Mouse (Mus musculus) small intestine, adult 2 months (tissue): ENCODE measurements around the gene Camta1. TPM values are rescaled to one million over a fixed set of nuclear protein-coding genes. Genes with fewer than 3 reads are reported as not detected.

Source experiments
- H3K27ac ChIP-seq: fragments of 200-500 bp; 2 replicates; pipeline ENCODE4 v1.5.1; 2012; ENCODE audit warnings: low read depth, low read length, control low read depth, inconsistent platforms; ENCODE audit not compliant: insufficient read depth
- H3K27me3 ChIP-seq: fragments of 200-500 bp; 2 replicates; pipeline ENCODE4 v1.6.1; 2012; ENCODE audit warnings: mild to moderate bottlenecking, moderate library complexity, low read length, inconsistent platforms; ENCODE audit not compliant: control insufficient read depth, insufficient read depth
- H3K36me3 ChIP-seq: fragments of 200-500 bp; 2 replicates; pipeline ENCODE4 v1.6.1; 2012; ENCODE audit warnings: mild to moderate bottlenecking, low read length, control low read depth, inconsistent platforms; ENCODE audit not compliant: control insufficient read depth, insufficient read depth
- H3K4me1 ChIP-seq: fragments of 200-500 bp; 2 replicates; pipeline ENCODE4 v1.6.1; 2012; ENCODE audit warnings: low read length, inconsistent platforms, mixed read lengths; ENCODE audit not compliant: control insufficient read depth, insufficient read depth, insufficient read length
- H3K4me3 ChIP-seq: fragments of 200-500 bp; 2 replicates; pipeline ENCODE4 v1.5.1; 2012; ENCODE audit warnings: low read depth, mild to moderate bottlenecking, control low read depth, inconsistent platforms, low read length, moderate library complexity
- CTCF ChIP-seq: fragments of 200-500 bp; IDR thresholded peaks from 2 replicates; pipeline ENCODE4 v1.5.1; 2012; ENCODE audit warnings: low read depth, mild to moderate bottlenecking, control low read depth, inconsistent platforms, low read length, moderate library complexity, mixed read lengths; ENCODE audit not compliant: insufficient replicate concordance, insufficient read length; ENCODE audit errors: extremely low read depth
- POLR2A ChIP-seq: fragments of 200-500 bp; IDR thresholded peaks from 2 replicates; pipeline ENCODE4 v1.6.1; 2012; ENCODE audit warnings: low read depth, mild to moderate bottlenecking, control low read depth, inconsistent platforms, low read length, moderate library complexity
- WGBS: fragments of 180-500 bp; shearing (Covaris S2); methylation state at CpG from one replicate; pipeline ENCODE4 v1.1.7; 2018; 5-methylcytosine and 5-hydroxymethylcytosine counted together
- polyA plus RNA-seq: library from polyadenylated mRNA; depleted of rRNA; stranded (reverse); fragments of >200 nt; gene quantifications from 2 replicates; pipeline ENCODE4 v1.2.3, GENCODE M21; 2012

Gene Camta1
- polyA plus RNA-seq, 1 experiment = 2.2 TPM

- 48% methylated on average over 4 of the region's 4 CpGs for WGBS
- no peaks in the 10 kb centered on the region for H3K36me3 ChIP-seq
- 0 out of 2 replicates have a peak, but pooled peaks cover 2% of the 10 kb centered on the region for H3K27me3 ChIP-seq
- no peaks in the 10 kb centered on the region for H3K4me1 ChIP-seq
- H3K4me3 ChIP-seq = no peak overlapping the region
- no peak for TF ChIP-seq CTCF
- TF ChIP-seq POLR2A = no peak
- H3K27ac ChIP-seq = no peak overlapping the region
These were observed 792.9 kb downstream of the Camta1 start for GRCm38 (mm10) chr4:151068751-151069150.

GRCm38 (mm10) chr4:151059566-151059965 is 802.1 kb downstream of the Camta1 start:
- no peak for TF ChIP-seq POLR2A
- TF ChIP-seq CTCF = no peak
- WGBS = 97% methylated on average over 4 of the region's 4 CpGs
- Histone ChIP-seq H3K27ac (no peak overlapping the region), H3K36me3 (peaks cover 7% of the 10 kb centered on the region), H3K4me3 (no peak overlapping the region), H3K27me3 (no peaks in the 10 kb centered on the region), H3K4me1 (peaks cover 2% of the 10 kb centered on the region; the same call in 1 of the 2 replicates)

- Histone ChIP-seq H3K27ac (no peak overlapping the region), H3K36me3 (peaks cover 8% of the 10 kb centered on the region), H3K4me1 (peaks cover 2% of the 10 kb centered on the region; the same call in 1 of the 2 replicates), H3K27me3 (no peaks in the 10 kb centered on the region), H3K4me3 (no peak overlapping the region)
- TF ChIP-seq POLR2A = no peak
- no peak for TF ChIP-seq CTCF
- 75% methylated on average over 4 of the region's 4 CpGs for WGBS
These were observed 803.0 kb downstream of the Camta1 start for GRCm38 (mm10) chr4:151058634-151059033.

- Histone ChIP-seq H3K4me1 (peaks cover 2% of the 10 kb centered on the region; the same call in 1 of the 2 replicates), H3K36me3 (peaks cover 10% of the 10 kb centered on the region), H3K27ac (peak within 1 kb of the TSS; percentile 99), H3K27me3 (no peaks in the 10 kb centered on the region), H3K4me3 (peak within 1 kb of the TSS; percentile 75)
- WGBS = under 1% methylated on average over 114 of the region's 114 CpGs
- TF ChIP-seq CTCF = no peak
- peak; percentile 48; the same call in 1 of the 2 replicates for TF ChIP-seq POLR2A
These were observed 804.0 kb downstream of the Camta1 start, which contains the start of gene Vamp3 for GRCm38 (mm10) chr4:151057347-151058321. Vamp3 (minus strand) TSS chr4:151057963.

- WGBS = 53% methylated on average over 1 of the region's 1 CpGs
- no peak for TF ChIP-seq POLR2A
- TF ChIP-seq CTCF = no peak
- H3K36me3 ChIP-seq = peaks cover 41% of the 10 kb centered on the region
- H3K27ac ChIP-seq = no peak overlapping the region
- no peaks in the 10 kb centered on the region for H3K27me3 ChIP-seq
- no peak overlapping the region for H3K4me3 ChIP-seq
- H3K4me1 ChIP-seq = peaks cover 4% of the 10 kb centered on the region; the same call in 1 of the 2 replicates
These were observed 810.5 kb downstream of the Camta1 start for GRCm38 (mm10) chr4:151051162-151051561.

- Histone ChIP-seq H3K4me3 (no peak overlapping the region), H3K27me3 (no peaks in the 10 kb centered on the region), H3K27ac (no peak overlapping the region), H3K4me1 (peaks cover 6% of the 10 kb centered on the region; the same call in 1 of the 2 replicates), H3K36me3 (peaks cover 25% of the 10 kb centered on the region)
- TF ChIP-seq CTCF = no peak
- no peak for TF ChIP-seq POLR2A
- WGBS = 87% methylated on average over 3 of the region's 3 CpGs
These were observed 815.2 kb downstream of the Camta1 start for GRCm38 (mm10) chr4:151046524-151046923.
